Mouse (Mus musculus) adrenal gland, adult 8-10 months (tissue): ENCODE results near the gene Cenpn. TPM values are rescaled to one million over a fixed set of nuclear protein-coding genes. Genes with fewer than 3 reads are reported as not detected.

Experiments
- DNase-seq: peaks from one replicate; pipeline ENCODE4 v3.0.0; 2022
- total RNA-seq, 4 experiments: library from RNA; stranded (reverse); gene quantifications; 2 replicates each; pipeline ENCODE4 v1.2.4; 2022

Gene Cenpn
- 1 to 10 TPM; 2.5 to 5.8 (median 4.4) TPM for total RNA-seq

GRCm38 (mm10) chr8:116921337-116922059, at the start of gene Cenpn, which contains the start of gene Cmc2:
Gene Cenpn, plus strand, starts transcription at chr8:116921730.
Gene Cmc2, minus strand, starts transcription at chr8:116921455.
- peak; percentile 83 for DNase-seq

- no peak for DNase-seq
Measured at GRCm38 (mm10) chr8:116872761-116873342, 48.7 kb upstream of the Cenpn start.

- DNase-seq = no peak
Measured at GRCm38 (mm10) chr8:116873586-116873985, 47.9 kb upstream of the Cenpn start.

GRCm38 (mm10) chr8:116873986-116874385, 47.5 kb upstream of the Cenpn start:
- no peak for DNase-seq

GRCm38 (mm10) chr8:116875798-116876450, 45.6 kb upstream of the Cenpn start:
- no peak for DNase-seq

GRCm38 (mm10) chr8:116881396-116881795, 40.1 kb upstream of the Cenpn start:
- DNase-seq = no peak

GRCm38 (mm10) chr8:116887813-116888212, 33.7 kb upstream of the Cenpn start:
- DNase-seq = no peak

- no peak for DNase-seq
Measured at GRCm38 (mm10) chr8:116891446-116891845, 30.1 kb upstream of the Cenpn start.

- DNase-seq = no peak
Measured at GRCm38 (mm10) chr8:116892130-116892529, 29.4 kb upstream of the Cenpn start.

- DNase-seq = no peak
Measured at GRCm38 (mm10) chr8:116892636-116893035, 28.9 kb upstream of the Cenpn start.

- DNase-seq = no peak
Measured at GRCm38 (mm10) chr8:116893938-116894337, 27.6 kb upstream of the Cenpn start.

GRCm38 (mm10) chr8:116895521-116895920, 26.0 kb upstream of the Cenpn start:
- DNase-seq = no peak

GRCm38 (mm10) chr8:116904736-116905135, 16.8 kb upstream of the Cenpn start:
- DNase-seq = peak; percentile 57

GRCm38 (mm10) chr8:116905252-116905651, 16.3 kb upstream of the Cenpn start:
- DNase-seq = no peak

- no peak for DNase-seq
Measured at GRCm38 (mm10) chr8:116905836-116906235, 15.7 kb upstream of the Cenpn start.

- peak; percentile 67 for DNase-seq
Measured at GRCm38 (mm10) chr8:116921005-116921336, 559 bp upstream of the Cenpn start.

- DNase-seq = no peak
Measured at GRCm38 (mm10) chr8:116922060-116922757, 679 bp downstream of the Cenpn start.

GRCm38 (mm10) chr8:116923526-116923925, 2.0 kb downstream of the Cenpn start:
- DNase-seq = no peak

- DNase-seq = no peak
Measured at GRCm38 (mm10) chr8:116927880-116928279, 6.3 kb downstream of the Cenpn start.

GRCm38 (mm10) chr8:116928588-116928987, 7.1 kb downstream of the Cenpn start:
- no peak for DNase-seq

- no peak for DNase-seq
Measured at GRCm38 (mm10) chr8:116934976-116935375, 13.4 kb downstream of the Cenpn start.

GRCm38 (mm10) chr8:116935506-116935905, 14.0 kb downstream of the Cenpn start:
- DNase-seq = no peak
